Mouse (Mus musculus): ENCODE measurements around the gene Sprr2d. TPM values are rescaled to one million over a fixed set of nuclear protein-coding genes. Genes with fewer than 3 reads are reported as not detected.

Gene Sprr2d
- polyA plus RNA-seq, 1 experiment from 2014 or later, result not detected

Other genes starting within 250 kb of the Sprr2d start
- not detected in 2 replicates for gene Prr9, start 215.2 kb upstream of the Sprr2d start, polyA plus RNA-seq (2015; fragmentation: Nextera tagmentation; extraction: Ambion mirVana)
- not detected in 2 replicates for gene Lelp1, start 196.4 kb upstream of the Sprr2d start, polyA plus RNA-seq (2015; fragmentation: Nextera tagmentation; extraction: Ambion mirVana)
- gene Sprr2a1, start 123.3 kb upstream of the Sprr2d start, polyA plus RNA-seq (2015; fragmentation: Nextera tagmentation; extraction: Ambion mirVana), result 0.29 TPM in 1 of 2 replicates, not detected in the other
- 3.2 and 14.3 TPM in 2 replicates for gene Sprr2a2, start 123.2 kb upstream of the Sprr2d start, polyA plus RNA-seq (2015; fragmentation: Nextera tagmentation; extraction: Ambion mirVana)
- 0.34 and 0.84 TPM in 2 replicates for gene Sprr2a3, start 53.7 kb upstream of the Sprr2d start, polyA plus RNA-seq (2015; fragmentation: Nextera tagmentation; extraction: Ambion mirVana)
- gene Sprr2b, start 22.5 kb upstream of the Sprr2d start, polyA plus RNA-seq (2015; fragmentation: Nextera tagmentation; extraction: Ambion mirVana), result not detected in 2 replicates
- not detected in 2 replicates for gene Sprr2e, start 13.0 kb downstream of the Sprr2d start, polyA plus RNA-seq (2015; fragmentation: Nextera tagmentation; extraction: Ambion mirVana)
- gene Sprr2f, start 26.0 kb downstream of the Sprr2d start, polyA plus RNA-seq (2015; fragmentation: Nextera tagmentation; extraction: Ambion mirVana), result not detected in 2 replicates
- not detected in 2 replicates for gene Sprr2h, start 46.5 kb downstream of the Sprr2d start, polyA plus RNA-seq (2015; fragmentation: Nextera tagmentation; extraction: Ambion mirVana)
- not detected in 2 replicates for gene Sprr2i, start 68.9 kb downstream of the Sprr2d start, polyA plus RNA-seq (2015; fragmentation: Nextera tagmentation; extraction: Ambion mirVana)
- gene Sprr2j-ps, start 78.9 kb downstream of the Sprr2d start, polyA plus RNA-seq (2015; fragmentation: Nextera tagmentation; extraction: Ambion mirVana), result not detected in 2 replicates
- 7.8 and 10.3 TPM in 2 replicates for gene Gm9774, start 90.3 kb downstream of the Sprr2d start, polyA plus RNA-seq (2015; fragmentation: Nextera tagmentation; extraction: Ambion mirVana)
- gene Sprr2k, start 93.4 kb downstream of the Sprr2d start, polyA plus RNA-seq (2015; fragmentation: Nextera tagmentation; extraction: Ambion mirVana), result not detected in 2 replicates
- gene Sprr1b, start 99.6 kb downstream of the Sprr2d start, polyA plus RNA-seq (2015; fragmentation: Nextera tagmentation; extraction: Ambion mirVana), result 0.79 TPM in 1 of 2 replicates, not detected in the other
- gene Sprr3, start 119.6 kb downstream of the Sprr2d start, polyA plus RNA-seq (2015; fragmentation: Nextera tagmentation; extraction: Ambion mirVana), result not detected in 2 replicates
- gene Sprr1a, start 146.8 kb downstream of the Sprr2d start, polyA plus RNA-seq (2015; fragmentation: Nextera tagmentation; extraction: Ambion mirVana), result 0.97 and 2.8 TPM in 2 replicates
- gene Sprr4, start 161.4 kb downstream of the Sprr2d start, polyA plus RNA-seq (2015; fragmentation: Nextera tagmentation; extraction: Ambion mirVana), result not detected in 2 replicates
- not detected in 2 replicates for gene 2310046K23Rik, start 195.4 kb downstream of the Sprr2d start, polyA plus RNA-seq (2015; fragmentation: Nextera tagmentation; extraction: Ambion mirVana)
- 0.64 TPM in 1 of 2 replicates, not detected in the other for gene Ivl, start 234.6 kb downstream of the Sprr2d start, polyA plus RNA-seq (2015; fragmentation: Nextera tagmentation; extraction: Ambion mirVana)
- gene Smcp, start 249.9 kb downstream of the Sprr2d start, polyA plus RNA-seq (2015; fragmentation: Nextera tagmentation; extraction: Ambion mirVana), result not detected in 2 replicates

Data from lung, embryonic 16.5 days (tissue).